Mouse (Mus musculus) adrenal gland, postnatal 14 days (tissue): ENCODE data around the gene Gm12216. TPM values are rescaled to one million over a fixed set of nuclear protein-coding genes. Genes with fewer than 3 reads are reported as not detected.
A peak's percentile ranks its signal among the peaks of the same experiment; 100 is the strongest.

ENCODE experiments used
- DNase-seq: peaks from one replicate; pipeline ENCODE4 v3.0.0; 2021; ENCODE audit warnings: mixed read lengths
- microRNA-seq, 2 experiments: library from miRNA; unstranded; fragments of <30 nt; microRNA quantifications; one replicate each; pipeline ENCODE4 v1.2.0; 2021
- total RNA-seq: library from RNA; stranded (reverse); gene quantifications from 2 replicates; pipeline ENCODE4 v1.2.3, GENCODE M21; 2021

Gene Gm12216
- total RNA-seq, 1 experiment from 2014 or later, result 4.6 TPM

DNA sequence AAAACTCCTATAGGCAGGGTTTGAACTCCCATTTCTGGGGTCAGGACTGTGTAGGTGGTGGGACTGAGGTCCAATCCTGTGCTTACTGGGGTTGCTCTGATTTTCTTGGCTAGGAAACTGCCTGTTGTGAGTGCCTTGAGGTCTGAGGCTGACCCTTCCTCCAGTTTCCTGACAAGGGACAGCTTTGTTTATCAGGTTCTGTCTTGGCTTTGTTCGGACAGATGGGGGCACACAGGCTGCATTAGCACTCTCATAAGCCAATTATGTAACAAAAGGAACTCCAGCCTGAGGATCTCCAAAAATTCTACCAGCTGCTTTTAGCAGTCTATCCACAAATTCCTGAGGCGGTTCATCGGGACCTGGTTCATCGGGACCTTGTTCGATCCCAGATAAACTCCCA, 116.7 kb downstream of the Gm12216 start:
- no peak for DNase-seq

DNA sequence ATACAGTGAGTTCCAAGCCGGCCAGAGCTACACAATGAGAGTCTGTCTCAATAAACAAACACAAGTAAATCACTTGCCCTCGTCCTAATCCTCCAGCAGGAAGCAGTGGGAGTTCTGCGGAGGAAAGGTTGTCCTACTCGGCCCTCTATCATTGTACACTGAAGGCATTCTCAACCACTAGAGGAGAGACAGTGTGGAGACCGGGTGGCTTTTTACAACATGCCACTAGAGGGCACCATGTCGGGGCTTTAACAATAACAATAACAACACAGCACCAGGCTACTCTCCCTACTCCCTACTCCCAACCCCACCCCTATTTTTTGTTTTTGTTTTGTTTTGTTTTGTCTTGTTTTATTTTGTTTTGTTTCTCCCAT, 121.5 kb downstream of the Gm12216 start:
- DNase-seq, result peak; percentile 76

GRCm38 (mm10) chr11:53736771-53737572, 122.1 kb downstream of the Gm12216 start:
- peak; percentile 88 for DNase-seq

DNA sequence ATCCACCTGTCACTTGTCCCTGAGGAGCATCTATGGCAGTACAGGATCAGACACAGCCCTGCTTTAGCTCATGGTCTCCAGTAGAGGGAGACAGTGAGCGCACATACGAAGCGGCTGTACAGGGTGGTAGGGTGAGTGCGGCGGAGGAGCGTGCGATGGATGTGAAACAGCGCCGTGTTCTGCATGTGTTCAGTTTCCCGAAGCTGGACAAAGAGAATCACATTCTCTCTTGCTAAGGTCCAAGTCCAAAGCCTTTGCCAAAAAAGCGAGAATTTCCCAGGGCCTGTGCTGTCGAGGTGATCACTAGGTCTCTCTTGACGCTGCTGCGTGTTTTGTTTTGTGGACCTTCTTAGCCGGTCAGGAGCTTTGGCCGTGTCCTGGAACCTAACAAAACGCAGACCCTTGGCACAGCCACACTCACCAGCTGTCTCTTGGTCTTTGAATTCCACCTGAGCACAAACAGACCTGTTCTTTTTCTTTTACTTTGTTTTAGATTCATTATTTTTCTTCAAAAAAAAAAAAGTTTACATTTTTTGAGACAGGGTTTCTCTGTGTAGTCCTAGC, 123.3 kb downstream of the Gm12216 start:
- peak; percentile 77 for DNase-seq

DNA sequence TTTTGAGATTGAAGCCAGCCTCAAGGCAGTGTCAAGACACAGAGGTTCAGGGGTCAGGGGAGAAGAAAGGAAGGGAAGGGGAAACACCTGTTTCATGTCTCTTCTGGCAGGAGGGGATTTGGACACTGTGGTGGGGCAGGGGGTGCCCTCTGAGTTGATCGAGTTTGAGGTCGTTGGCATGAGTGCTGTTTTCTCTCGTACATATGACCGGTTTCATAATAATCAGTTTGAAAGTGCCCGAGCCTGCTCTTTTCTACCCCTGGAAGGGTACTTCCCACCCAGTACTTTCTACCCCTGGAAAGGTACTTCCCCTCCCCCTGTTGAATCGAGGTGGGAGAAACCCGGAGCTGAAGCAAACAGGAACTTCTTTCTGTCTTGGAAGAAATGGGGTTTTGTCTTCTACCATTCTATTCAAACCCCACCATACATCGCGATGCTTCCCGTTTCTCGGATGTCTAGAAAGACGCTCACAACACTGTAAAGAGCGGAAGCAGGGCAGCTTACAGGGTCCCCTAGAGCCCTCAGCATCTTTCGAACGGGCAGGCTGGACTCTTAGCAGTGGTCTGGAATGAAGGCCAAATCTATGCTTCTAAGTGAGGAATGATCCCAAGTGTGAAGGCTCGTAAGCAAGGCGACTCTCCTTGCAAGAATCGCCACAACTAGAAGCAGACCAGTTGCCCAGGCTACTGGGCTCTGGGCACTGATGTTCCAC, 123.9 kb downstream of the Gm12216 start:
- DNase-seq, result no peak

DNA sequence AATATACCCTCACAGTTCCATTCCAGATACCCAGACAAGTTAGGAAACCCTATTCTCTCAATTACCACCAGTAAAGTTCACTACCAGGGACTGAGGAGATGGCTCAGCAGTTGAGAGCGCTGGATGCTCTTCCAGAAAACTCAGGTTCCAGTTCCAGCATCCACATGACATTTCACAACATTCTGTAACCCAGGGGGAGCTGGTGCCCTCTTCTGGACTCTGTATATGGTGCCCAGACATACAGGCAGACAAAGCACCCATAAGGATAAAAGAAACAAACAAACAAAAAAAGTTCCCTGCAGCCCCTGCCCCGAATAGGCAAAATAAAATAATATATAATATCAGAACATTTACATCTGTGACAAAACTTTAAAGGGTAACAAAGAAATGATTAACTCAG, 124.6 kb downstream of the Gm12216 start:
- DNase-seq, result no peak

- no peak for DNase-seq
These were observed 125.2 kb downstream of the Gm12216 start for GRCm38 (mm10) chr11:53733824-53734223.

Small RNA genes within 50 kb of the gene (microRNA-seq; reads per million reads assigned to microRNA genes)
- 0 to 0.38 reads per million in 2 experiments for gene Mir7671

Other genes with a start within 250 kb of the Gm12216 start
- gene Il4, start 240.6 kb downstream of the Gm12216 start, total RNA-seq, result not detected in 2 replicates
- gene Il13, start 224.6 kb downstream of the Gm12216 start, total RNA-seq, result not detected in 2 replicates
- 15.8 and 17.7 TPM in 2 replicates for gene Rad50, start 151.9 kb downstream of the Gm12216 start, total RNA-seq
- not detected in 2 replicates for gene Il5, start 138.5 kb downstream of the Gm12216 start, total RNA-seq
- 19.6 and 32.7 TPM in 2 replicates for gene Irf1, start 89.2 kb downstream of the Gm12216 start, total RNA-seq
- gene Gm17334, start 86.1 kb downstream of the Gm12216 start, total RNA-seq, result 0.37 and 0.41 TPM in 2 replicates
- gene Slc22a5, start 32.4 kb upstream of the Gm12216 start, total RNA-seq, result 42.5 and 48.6 TPM in 2 replicates
- gene Slc22a21, start 121.1 kb upstream of the Gm12216 start, total RNA-seq, result 4.6 and 5.7 TPM in 2 replicates
- gene Slc22a4, start 168.8 kb upstream of the Gm12216 start, total RNA-seq, result 3.5 and 7.2 TPM in 2 replicates
- gene Pdlim4, start 209.8 kb upstream of the Gm12216 start, total RNA-seq, result 12.6 and 15.0 TPM in 2 replicates
- gene P4ha2, start 240.8 kb upstream of the Gm12216 start, total RNA-seq, result 24.3 and 28.3 TPM in 2 replicates